8 mouse cellular contexts compared by ENCODE assay signal in genomic region chr11:99041051-99041729, GRCm38 (mm10). TPM values are rescaled to one million over a fixed set of nuclear protein-coding genes. Genes with fewer than 3 reads are reported as not detected.
DNase-seq lines count a peak whose midpoint lies in the region; ATAC-seq and TF ChIP-seq lines count a peak whose summit lies in the region.

Gene Igfbp4 (plus strand): TSS chr11:99041244.

- TF ChIP-seq CTCF in spleen, adult 2 months (IDR thresholded peaks at IDR 0.05; ENCODE audit: extremely low read depth, insufficient read depth, insufficient read length, insufficient replicate concordance) = no peak
- peak; percentile 36; the same call in 1 of the 2 replicates for TF ChIP-seq CTCF in intestine, postnatal 0 days (IDR thresholded peaks at IDR 0.05; ENCODE audit: low read depth)

- peak within 1 kb of the TSS; percentile 96 for H3K9ac ChIP-seq in embryonic facial prominence, embryonic 12.5 days
- H3K9ac ChIP-seq in intestine, postnatal 0 days (ENCODE audit: low read depth, low read length) = peak within 1 kb of the TSS; percentile 56
- peak within 1 kb of the TSS; percentile 97 for H3K9ac ChIP-seq in limb, embryonic 15.5 days
- peak within 1 kb of the TSS; percentile 77 for H3K9ac ChIP-seq in midbrain, embryonic 14.5 days (replicated peaks; ENCODE audit: low read length)
- peak within 1 kb of the TSS; percentile 89 for H3K9ac ChIP-seq in stomach, embryonic 14.5 days (replicated peaks; ENCODE audit: low read depth, low read length)

- H3K4me2 ChIP-seq in embryonic facial prominence, embryonic 12.5 days (replicated peaks) = peak within 1 kb of the TSS; percentile 91
- peak within 1 kb of the TSS; percentile 92 for H3K4me2 ChIP-seq in intestine, postnatal 0 days (replicated peaks; ENCODE audit: low read depth)
- peak within 1 kb of the TSS; percentile 82 for H3K4me2 ChIP-seq in limb, embryonic 15.5 days
- H3K4me2 ChIP-seq in midbrain, embryonic 14.5 days (ENCODE audit: low read length) = peak within 1 kb of the TSS; percentile 99
- peak within 1 kb of the TSS; percentile 76 for H3K4me2 ChIP-seq in stomach, embryonic 14.5 days (replicated peaks; ENCODE audit: low read depth, low read length)

- H3K27ac ChIP-seq in spleen, adult 2 months (ENCODE audit: insufficient read depth, low read length) = peak within 1 kb of the TSS; percentile 67
- H3K27ac ChIP-seq in embryonic facial prominence, embryonic 12.5 days = peak within 1 kb of the TSS; percentile 97
- H3K27ac ChIP-seq in intestine, postnatal 0 days (ENCODE audit: low read depth, low read length) = peak within 1 kb of the TSS; percentile 77
- H3K27ac ChIP-seq in limb, embryonic 15.5 days = peak within 1 kb of the TSS; percentile 94
- H3K27ac ChIP-seq in midbrain, embryonic 14.5 days (replicated peaks; ENCODE audit: low read depth, low read length) = peak within 1 kb of the TSS; percentile 70
- H3K27ac ChIP-seq in stomach, embryonic 14.5 days (ENCODE audit: low read length) = peak within 1 kb of the TSS; percentile 90

- H3K4me3 ChIP-seq in spleen, adult 2 months (ENCODE audit: extremely low read depth, insufficient read depth, insufficient read length) = peak within 1 kb of the TSS; percentile 60
- peak within 1 kb of the TSS; percentile 87 for H3K4me3 ChIP-seq in embryonic facial prominence, embryonic 12.5 days
- H3K4me3 ChIP-seq in intestine, postnatal 0 days (ENCODE audit: low read depth, low read length) = peak within 1 kb of the TSS; percentile 47
- H3K4me3 ChIP-seq in limb, embryonic 15.5 days = peak within 1 kb of the TSS; percentile 81
- peak within 1 kb of the TSS; percentile 57 for H3K4me3 ChIP-seq in midbrain, embryonic 14.5 days (replicated peaks; ENCODE audit: low read depth, low read length)
- H3K4me3 ChIP-seq in stomach, embryonic 14.5 days (ENCODE audit: low read depth, low read length) = peak within 1 kb of the TSS; percentile 78

- H3K9me3 ChIP-seq in embryonic facial prominence, embryonic 12.5 days = no peaks in the 10 kb centered on the region
- H3K9me3 ChIP-seq in intestine, postnatal 0 days (ENCODE audit: control insufficient read depth) = no peaks in the 10 kb centered on the region
- H3K9me3 ChIP-seq in limb, embryonic 15.5 days = no peaks in the 10 kb centered on the region
- H3K9me3 ChIP-seq in midbrain, embryonic 14.5 days (ENCODE audit: control insufficient read depth, low read length) = no peaks in the 10 kb centered on the region
- no peaks in the 10 kb centered on the region for H3K9me3 ChIP-seq in stomach, embryonic 14.5 days (ENCODE audit: control insufficient read depth, low read depth, low read length)

- peak; percentile 44 for ATAC-seq in embryonic facial prominence, embryonic 12.5 days (ENCODE audit: insufficient number of reproducible peaks, insufficient read depth, low FRiP score, low TSS enrichment)
- peak; percentile 51 for ATAC-seq in intestine, postnatal 0 days
- ATAC-seq in limb, embryonic 15.5 days (ENCODE audit: insufficient number of reproducible peaks, low FRiP score, low TSS enrichment, low read depth) = peak; percentile 84
- ATAC-seq in midbrain, embryonic 14.5 days (ENCODE audit: low FRiP score, low TSS enrichment) = peak; percentile 63
- peak; percentile 79 for ATAC-seq in stomach, embryonic 14.5 days (ENCODE audit: insufficient number of reproducible peaks, insufficient read depth, low FRiP score, low read depth)

- peaks cover 19% of the 10 kb centered on the region for H3K4me1 ChIP-seq in spleen, adult 2 months (ENCODE audit: control insufficient read depth, insufficient read depth, insufficient read length)
- peaks cover 39% of the 10 kb centered on the region for H3K4me1 ChIP-seq in embryonic facial prominence, embryonic 12.5 days
- H3K4me1 ChIP-seq in intestine, postnatal 0 days (replicated peaks; ENCODE audit: control insufficient read depth, insufficient read depth, low read length) = 0 out of 2 replicates have a peak, but pooled peaks cover 14% of the 10 kb centered on the region
- H3K4me1 ChIP-seq in limb, embryonic 15.5 days = peaks cover 40% of the 10 kb centered on the region
- H3K4me1 ChIP-seq in midbrain, embryonic 14.5 days (ENCODE audit: control insufficient read depth, insufficient read depth, low read length) = peaks cover 15% of the 10 kb centered on the region
- H3K4me1 ChIP-seq in stomach, embryonic 14.5 days (ENCODE audit: control insufficient read depth, insufficient read depth, low read length) = peaks cover 28% of the 10 kb centered on the region

- TF ChIP-seq POLR2A in spleen, adult 2 months (IDR thresholded peaks at IDR 0.05; ENCODE audit: low read depth, low read length) = no peak

- no peaks in the 10 kb centered on the region for H3K36me3 ChIP-seq in spleen, adult 2 months (ENCODE audit: control insufficient read depth, insufficient read depth, low read length)
- 0 out of 2 replicates have a peak, but pooled peaks cover 4% of the 10 kb centered on the region for H3K36me3 ChIP-seq in embryonic facial prominence, embryonic 12.5 days
- no peaks in the 10 kb centered on the region for H3K36me3 ChIP-seq in intestine, postnatal 0 days (ENCODE audit: control insufficient read depth, insufficient read depth)
- H3K36me3 ChIP-seq in limb, embryonic 15.5 days = no peaks in the 10 kb centered on the region
- no peaks in the 10 kb centered on the region for H3K36me3 ChIP-seq in midbrain, embryonic 14.5 days (ENCODE audit: control insufficient read depth, insufficient read depth, low read length)
- peaks cover 7% of the 10 kb centered on the region; the same call in 1 of the 2 replicates for H3K36me3 ChIP-seq in stomach, embryonic 14.5 days (ENCODE audit: control insufficient read depth, insufficient read depth, low read length)

- DNase-seq in spleen, adult 2 months (ENCODE audit: low read depth in 1 of 2, low spot score in 2 of 2) = peak in 1 of 2 experiments; percentile 25
- no peak for DNase-seq in spleen, adult 12 weeks (ENCODE audit: low spot score)
- peak; percentile 76 to 85 for DNase-seq in heart, adult 18-20 months
- DNase-seq in midbrain, embryonic 14.5 days = peak; percentile 83

- WGBS in spleen, adult 2 months = under 1% methylated on average over 62 of the region's 63 CpGs
- 0% methylated on average over 59 of the region's 63 CpGs for WGBS in embryonic facial prominence, embryonic 12.5 days
- under 1% methylated on average over 54 of the region's 63 CpGs for WGBS in intestine, postnatal 0 days
- under 1% methylated on average over 63 of the region's 63 CpGs for WGBS in limb, embryonic 15.5 days
- WGBS in midbrain, embryonic 14.5 days = under 1% methylated on average over 63 of the region's 63 CpGs
- WGBS in stomach, embryonic 14.5 days = 2% methylated on average over 63 of the region's 63 CpGs

- peaks cover 10% of the 10 kb centered on the region for H3K27me3 ChIP-seq in spleen, adult 2 months (ENCODE audit: control insufficient read depth, insufficient read depth, low read length)
- no peaks in the 10 kb centered on the region for H3K27me3 ChIP-seq in embryonic facial prominence, embryonic 12.5 days
- 0 out of 2 replicates have a peak, but pooled peaks cover 3% of the 10 kb centered on the region for H3K27me3 ChIP-seq in intestine, postnatal 0 days (replicated peaks; ENCODE audit: control insufficient read depth, insufficient read depth, low read length)
- H3K27me3 ChIP-seq in limb, embryonic 15.5 days = no peaks in the 10 kb centered on the region
- H3K27me3 ChIP-seq in midbrain, embryonic 14.5 days (ENCODE audit: control insufficient read depth, insufficient read depth, low read length) = no peaks in the 10 kb centered on the region
- H3K27me3 ChIP-seq in stomach, embryonic 14.5 days (ENCODE audit: control insufficient read depth, insufficient read depth, low read length) = no peaks in the 10 kb centered on the region

RNA-seq across cellular contexts. Expression of gene Igfbp4, which starts in this region (rescaled TPM):
- polyA plus RNA-seq in spleen, adult 2 months (2012; rRNA removed) = 274 and 328 TPM in 2 replicates
- polyA plus RNA-seq in embryonic facial prominence, embryonic 12.5 days (2016; fragmentation: Nextera tagmentation; extraction: Ambion mirVana) = 942 and 961 TPM in 2 replicates
- total RNA-seq in heart, adult 18-20 months (2021) = 10 to 100 TPM; 82.2 to 94.0 TPM
- 174 and 176 TPM in 2 replicates for polyA plus RNA-seq in intestine, postnatal 0 days (2015; fragmentation: Nextera tagmentation; extraction: Ambion mirVana)
- 1,243 and 1,296 TPM in 2 replicates for polyA plus RNA-seq in limb, embryonic 15.5 days (2015; fragmentation: Nextera tagmentation; extraction: Ambion mirVana)
- polyA plus RNA-seq in midbrain, embryonic 14.5 days (2014; fragmentation: Nextera tagmentation; extraction: Ambion mirVana) = 55.0 and 111 TPM in 2 replicates
- 494 and 532 TPM in 2 replicates for polyA plus RNA-seq in stomach, embryonic 14.5 days (2014; fragmentation: Nextera tagmentation; extraction: Ambion mirVana)
